Mouse (Mus musculus) spleen, postnatal 36 days (tissue): ENCODE measurements around the gene Txk.
A peak's percentile ranks its signal among the peaks of the same experiment; 100 is the strongest.

ENCODE experiments used
- DNase-seq, 2 experiments: peaks; one replicate each; pipeline ENCODE4 v3.0.0; 2022; ENCODE audit warnings: low spot score in 2 of 2, mixed read lengths in 1 of 2

The Txk gene

DNA sequence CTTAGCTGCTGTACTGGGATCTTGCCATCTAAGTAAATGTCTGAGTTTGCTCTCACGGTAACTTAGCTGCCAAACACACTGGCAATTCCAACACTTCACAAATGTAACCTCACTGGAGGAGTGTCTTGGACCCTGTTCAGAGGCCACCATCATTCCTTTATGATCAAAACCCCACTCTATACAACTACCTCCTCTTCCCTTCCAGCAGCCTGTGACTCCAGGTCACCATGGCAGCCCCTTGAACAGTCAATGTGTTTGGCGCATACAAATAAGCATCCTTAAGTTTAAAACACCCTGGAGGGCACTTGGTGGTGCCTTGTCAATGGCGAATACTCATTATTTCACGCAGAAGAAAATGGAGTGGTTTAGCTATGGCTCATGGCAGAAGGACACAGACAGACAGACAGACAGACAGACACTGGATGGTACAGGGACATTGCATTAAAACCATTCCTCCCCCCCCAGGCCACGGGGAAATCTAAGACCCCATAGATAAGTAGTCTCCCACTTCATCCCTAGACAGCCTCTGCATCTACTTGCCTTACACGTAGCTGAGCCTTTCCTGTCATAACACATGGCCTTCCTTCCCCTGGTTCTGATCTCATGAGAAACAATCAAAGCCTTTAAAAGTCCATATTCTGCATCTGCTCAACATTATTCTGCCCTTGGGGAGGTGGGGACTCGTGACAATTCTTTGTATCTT lies 1.4 kb downstream of the Txk start:
- DNase-seq, result no peak

DNA sequence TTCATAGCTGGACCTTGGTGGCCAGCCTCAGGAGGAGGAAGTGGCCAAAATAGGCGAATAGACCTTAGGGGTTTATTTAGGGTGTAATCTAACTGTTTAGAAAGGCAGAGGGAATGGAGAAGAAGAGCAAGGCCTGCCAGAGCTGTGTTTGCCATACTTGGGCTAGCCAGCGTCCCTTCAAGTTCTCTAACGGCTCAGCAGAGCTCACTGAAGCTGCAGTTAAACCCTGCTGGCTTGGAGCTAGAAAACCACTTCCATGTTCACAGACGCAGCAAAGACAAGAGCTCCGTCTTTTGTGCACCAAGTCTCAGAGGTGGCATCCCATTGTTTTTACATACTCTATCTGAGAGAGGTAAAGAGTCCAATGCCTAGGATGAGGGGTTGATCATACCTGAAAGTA lies 2.4 kb downstream of the Txk start:
- no peak for DNase-seq

DNA sequence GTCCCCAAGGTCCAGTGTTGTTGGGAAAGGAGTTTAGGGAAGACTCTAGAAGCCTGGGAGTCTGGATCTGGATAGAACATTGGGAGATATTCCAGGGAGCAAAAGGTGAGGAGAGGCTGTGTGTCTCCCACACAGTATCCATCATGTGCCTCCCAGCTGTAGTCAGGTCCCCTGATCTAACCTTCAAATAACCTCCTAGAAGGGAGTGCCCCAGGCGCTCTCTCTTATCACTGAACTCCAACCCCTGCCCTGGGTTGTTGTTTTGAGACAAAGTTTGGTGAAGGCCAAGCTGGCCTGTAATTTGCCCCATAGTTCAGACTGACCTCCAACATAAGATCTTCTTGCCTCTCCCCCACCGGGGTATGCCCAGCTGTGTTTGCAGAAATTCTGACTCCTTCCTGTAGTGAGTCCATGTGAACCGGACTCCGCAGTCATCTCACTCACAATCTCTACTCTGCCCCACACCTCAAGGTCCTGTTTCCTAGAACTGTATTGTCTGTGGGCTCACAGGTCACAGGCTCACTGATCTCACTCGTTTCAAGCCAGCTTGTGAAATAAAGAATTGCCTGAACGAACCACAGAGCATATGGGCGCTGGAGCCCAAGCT lies 3.8 kb downstream of the Txk start:
- no peak for DNase-seq

DNA sequence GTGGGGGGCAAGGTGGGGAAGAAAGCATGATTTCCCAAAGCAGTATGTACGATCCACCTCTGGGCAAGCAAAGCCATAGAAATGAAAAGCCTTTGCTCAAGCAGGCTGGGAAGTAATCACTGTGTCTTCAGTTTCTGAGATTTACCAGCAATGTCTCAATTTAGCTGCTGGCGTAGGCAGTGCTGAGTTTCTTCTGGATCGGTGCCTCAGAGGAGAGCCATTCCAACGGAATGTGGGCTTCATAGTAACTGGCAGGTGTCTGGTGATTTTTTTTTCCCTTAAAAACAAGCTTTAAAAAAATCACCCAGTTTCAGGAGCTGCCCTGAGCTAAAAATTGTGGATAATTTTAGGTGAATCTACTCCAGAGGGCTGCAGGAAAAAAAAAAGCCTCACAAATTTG lies 5.2 kb downstream of the Txk start:
- no peak for DNase-seq

DNA sequence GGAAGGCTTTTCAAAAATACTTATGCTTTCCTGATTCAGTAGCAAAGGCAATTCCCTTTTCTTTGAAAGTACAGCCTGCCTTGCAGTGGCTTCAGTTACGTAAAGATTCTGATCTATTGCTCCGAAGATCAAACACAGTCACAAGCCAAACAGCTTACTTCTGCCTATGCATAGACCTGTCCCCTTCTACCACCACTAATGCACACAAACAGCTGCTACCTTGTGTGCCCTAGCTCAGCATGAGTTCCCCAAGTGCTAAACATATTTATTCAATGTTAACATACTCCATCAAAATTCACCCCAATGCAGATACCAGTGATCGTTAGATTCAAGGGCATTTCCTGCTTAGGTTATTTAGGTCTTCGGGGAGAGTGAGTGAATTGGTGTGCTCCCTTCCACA lies 6.1 kb downstream of the Txk start:
- no peak for DNase-seq

DNA sequence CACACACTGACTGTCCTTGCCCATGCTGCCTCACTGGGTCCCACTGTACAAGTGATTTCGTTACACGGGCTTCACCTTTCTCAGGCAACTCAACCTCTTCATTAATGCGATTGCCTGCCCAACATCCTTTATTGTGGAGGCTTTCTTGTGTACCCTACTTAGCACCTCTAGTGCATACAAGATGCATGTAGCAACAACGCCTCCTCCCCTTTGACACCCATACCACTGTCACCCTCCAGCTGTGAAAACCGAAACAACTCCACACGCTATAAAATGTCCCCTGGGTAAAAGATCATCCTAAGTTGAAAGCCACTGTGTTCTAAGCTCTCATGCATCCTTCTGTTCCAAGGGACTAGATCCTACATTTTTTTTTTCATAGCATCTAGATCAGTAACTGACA lies 9.5 kb downstream of the Txk start:
- DNase-seq, result no peak

DNA sequence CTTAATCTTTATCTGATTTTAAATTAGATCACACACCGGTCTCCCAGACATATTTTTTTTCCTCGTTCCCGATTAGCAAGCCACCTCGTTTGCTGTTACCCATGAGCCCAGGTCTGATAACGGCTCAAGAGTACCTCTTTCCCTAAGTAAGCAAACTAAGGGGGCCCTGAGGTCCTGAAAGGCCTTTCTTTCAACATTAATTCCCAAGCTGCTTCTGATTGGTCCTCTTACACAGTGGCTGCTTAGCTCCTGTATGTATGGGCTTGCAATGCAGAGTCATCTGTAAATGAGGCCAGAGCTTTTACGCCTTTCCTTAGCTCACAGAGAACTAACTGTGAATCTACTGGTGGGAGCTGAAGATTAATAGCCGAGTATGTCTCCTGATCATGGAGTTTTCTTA lies 15.7 kb downstream of the Txk start:
- no peak for DNase-seq

DNA sequence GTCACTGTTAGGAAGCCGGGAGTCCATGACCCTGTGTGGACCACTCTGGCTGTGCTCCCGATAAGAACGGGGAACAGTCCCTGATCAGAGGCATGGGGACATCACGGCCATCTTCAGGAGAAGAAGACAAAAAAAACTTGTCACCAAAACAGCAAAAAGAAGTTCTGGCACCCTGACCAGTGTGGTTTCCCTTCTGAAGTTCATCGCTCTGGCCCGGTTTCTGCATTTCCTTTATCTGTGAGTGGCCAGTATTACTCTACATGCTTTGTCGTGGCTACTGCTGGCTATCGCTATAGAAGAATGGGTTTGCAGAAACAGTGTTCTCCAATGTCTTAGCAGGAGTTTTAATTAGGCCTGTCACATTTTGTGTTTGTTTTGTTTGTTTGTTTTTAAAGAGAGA lies 16.1 kb downstream of the Txk start:
- DNase-seq, result no peak

DNA sequence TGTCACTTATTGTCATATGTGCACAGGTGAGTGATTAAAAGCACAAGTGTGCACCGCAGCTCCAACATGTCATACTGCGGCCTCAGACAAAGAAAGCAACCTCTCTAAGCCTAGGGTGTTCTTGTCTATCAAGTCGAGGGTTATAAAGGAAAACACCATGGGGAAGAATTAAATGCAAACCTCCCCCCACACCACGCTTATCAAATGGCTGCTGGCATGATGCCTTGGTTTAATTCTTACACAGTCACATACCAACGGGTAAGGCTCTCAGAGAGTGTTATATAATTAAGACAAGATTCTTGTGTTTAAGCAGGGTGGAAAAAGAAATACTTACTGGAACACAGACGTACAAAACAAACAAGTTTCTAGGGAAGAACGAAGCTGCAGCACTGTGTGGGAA lies 16.8 kb downstream of the Txk start:
- DNase-seq, result no peak

DNA sequence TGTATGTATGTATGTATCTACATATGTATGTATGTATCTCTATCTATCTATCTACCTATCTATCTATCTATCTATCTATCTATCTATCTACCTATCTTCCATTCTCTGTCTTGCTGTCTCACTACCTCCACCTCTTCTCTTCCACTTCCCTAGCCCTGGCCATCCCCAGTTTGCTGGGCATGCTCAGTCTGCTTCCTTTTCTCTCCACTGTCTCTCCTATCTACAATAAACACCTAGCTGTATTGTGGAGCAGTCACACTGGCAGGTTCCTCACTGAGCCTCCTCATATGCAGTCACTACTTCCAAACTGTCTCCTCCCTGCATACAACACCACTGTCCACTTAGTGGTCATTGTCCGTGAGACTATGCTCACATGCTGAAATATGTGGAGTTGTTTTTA lies 19.7 kb downstream of the Txk start:
- DNase-seq, result no peak

DNA sequence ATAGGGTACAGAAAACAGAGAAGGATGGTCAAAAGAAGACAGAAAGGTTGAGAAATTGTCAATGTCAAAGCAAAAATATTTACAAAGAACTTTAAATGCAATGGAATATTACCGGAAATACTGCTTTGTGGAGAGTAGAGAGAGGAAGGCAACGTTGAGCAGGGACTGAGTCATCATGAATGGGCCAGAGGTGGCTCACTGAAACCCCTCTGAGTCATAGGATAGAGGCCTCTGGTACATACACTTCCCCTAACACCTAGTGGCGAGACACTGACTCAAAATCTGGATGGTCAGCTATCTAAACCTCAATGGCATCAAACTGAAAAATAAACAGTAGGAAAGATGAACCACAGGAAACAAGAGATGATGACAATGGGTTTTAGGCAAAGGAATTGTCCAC lies 27.2 kb downstream of the Txk start:
- DNase-seq, result no peak

DNA sequence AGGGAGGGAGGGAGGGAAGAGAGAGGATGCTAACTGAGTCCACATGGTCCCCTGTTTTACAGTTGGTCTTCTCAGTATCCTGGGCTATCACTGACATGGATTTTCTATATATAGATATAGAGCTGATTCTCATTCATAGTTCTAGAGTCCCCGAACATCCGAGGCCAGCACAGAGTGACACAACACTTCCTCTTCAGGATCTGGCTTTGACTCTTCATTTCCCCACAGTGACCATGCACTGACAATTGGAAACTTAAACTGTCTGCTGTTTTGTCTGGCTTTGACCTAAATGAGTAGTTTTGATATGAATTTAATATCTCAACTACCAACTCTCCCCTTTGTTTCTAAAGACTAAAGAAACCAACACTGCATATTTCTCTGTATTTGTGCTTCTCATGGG lies 29.1 kb downstream of the Txk start:
- DNase-seq, result no peak

DNA sequence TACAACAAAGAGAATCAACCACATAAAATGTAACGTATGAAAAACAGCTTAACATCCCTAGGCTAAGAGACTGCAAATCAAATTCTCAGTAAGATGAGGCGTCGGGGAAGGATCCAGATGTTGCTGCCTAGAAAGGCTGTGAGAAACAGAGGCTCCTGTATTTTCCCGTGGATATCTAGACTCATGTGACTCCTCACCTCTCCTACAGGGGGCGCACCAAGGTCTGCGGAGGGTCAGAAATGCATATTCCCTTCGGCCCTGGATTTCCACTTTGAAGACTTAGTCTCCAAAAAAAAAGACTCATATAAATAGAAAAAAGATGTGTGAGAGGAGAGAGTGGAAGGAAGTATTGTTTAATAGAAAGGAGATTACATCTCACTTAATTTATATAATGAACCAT lies 32.0 kb downstream of the Txk start:
- no peak for DNase-seq

DNA sequence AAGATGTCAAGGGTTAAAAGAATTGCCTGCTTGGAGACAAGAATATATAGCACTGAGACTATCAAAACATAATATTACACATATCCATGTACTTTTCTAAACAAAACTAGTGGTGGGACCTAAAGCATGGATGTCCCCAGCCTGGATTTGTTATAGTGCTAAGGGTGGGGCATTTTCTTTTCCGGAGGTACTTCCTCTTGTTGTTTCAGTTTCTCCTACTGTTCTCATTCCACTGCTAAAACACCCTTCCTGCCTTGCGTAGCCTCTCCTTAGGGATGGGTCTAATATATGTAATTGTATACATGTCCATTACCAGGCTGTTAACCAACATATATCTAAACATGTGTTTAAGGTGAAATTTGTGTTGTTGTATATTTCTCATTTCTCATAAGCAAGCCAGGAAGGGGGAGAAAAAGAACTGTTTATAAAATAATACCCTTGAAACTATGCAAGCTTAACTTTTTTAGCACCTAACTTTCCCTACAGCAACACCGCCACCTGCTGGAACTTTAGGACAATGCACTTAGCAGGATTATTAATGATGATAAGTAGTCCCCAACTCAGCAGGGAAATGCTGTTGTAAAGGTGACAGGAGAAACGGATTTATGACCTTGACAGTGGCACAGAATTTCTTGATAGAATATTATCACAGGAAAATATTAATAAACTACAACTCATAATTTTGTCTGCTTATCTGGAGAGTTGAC lies 41.9 kb downstream of the Txk start:
- DNase-seq, result peak; percentile 6 to 43

DNA sequence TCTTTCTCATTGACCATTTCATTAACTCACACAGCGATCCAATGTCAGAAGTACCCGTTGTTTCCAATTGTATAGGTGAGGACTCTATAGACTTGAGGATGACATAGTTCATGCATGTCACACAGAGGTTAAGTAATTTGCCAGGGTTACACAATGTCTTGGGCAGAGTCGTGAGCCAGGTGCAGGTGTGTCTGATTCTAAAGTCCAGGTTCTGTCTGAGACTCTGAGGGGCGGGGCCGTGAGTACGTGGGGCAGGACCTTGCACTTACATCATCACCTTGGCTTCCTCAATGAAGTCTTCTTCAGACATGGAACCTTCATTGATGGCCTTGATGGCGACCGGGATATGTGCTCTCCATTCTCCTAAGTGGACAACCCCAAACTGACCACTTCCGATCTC lies 42.6 kb downstream of the Txk start:
- DNase-seq, result no peak

DNA sequence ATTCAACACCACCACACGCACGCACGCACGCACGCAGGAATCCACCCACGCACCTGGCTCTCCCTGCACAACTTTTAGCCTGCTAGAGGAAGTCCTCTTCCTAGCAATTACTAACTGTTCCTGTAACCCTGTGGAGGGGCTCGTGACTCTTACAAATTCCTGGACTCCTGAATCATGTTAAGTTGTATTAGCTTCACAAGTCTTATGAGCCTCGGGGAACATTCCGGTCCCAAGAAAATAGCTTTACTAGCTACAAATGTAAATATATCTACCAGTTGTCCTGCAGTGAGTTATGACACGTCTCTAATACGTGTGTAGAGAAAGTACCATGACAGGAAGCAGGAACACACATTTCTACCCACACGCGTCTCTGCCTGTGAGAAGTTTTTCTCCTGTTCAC lies 43.1 kb downstream of the Txk start:
- no peak for DNase-seq

DNA sequence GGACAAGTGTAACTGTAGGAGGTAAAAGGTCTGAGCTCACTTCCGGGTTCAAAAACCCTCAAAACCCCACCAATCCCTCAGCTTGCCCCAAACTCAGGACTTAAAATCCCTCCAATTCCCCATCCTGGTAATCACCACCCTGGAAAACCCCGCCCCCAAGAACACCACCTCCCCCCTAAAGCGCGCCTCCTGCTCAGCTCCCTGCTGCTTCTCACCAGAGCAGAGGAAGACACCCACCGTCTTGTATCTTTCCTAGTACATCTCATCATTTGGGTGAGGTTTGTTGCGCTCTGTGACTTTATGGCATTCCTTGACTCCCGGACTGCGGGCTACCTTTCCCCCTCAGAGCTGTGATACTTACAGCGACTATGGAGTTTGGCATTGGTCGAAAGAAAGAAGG lies 45.9 kb downstream of the Txk start:
- DNase-seq, result no peak

DNA sequence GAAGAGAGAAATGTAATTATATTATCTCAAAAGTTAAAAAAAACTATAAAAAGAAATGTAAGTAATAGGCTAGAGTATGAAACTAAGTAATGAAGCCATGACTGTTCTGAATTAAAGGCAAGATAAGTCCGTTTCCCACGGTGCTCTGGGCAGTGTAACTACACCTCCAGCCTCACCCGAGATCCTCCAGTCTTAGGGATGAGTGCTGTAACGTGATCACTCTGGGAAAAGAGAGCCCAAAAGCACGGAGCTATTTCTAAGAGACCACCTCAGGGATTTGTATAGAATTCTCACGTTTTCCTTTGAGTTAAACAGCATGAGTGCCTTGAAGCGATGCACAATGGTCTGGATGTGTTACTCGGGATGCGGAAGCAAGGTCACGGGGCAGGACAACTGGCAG lies 46.5 kb downstream of the Txk start:
- no peak for DNase-seq

DNA sequence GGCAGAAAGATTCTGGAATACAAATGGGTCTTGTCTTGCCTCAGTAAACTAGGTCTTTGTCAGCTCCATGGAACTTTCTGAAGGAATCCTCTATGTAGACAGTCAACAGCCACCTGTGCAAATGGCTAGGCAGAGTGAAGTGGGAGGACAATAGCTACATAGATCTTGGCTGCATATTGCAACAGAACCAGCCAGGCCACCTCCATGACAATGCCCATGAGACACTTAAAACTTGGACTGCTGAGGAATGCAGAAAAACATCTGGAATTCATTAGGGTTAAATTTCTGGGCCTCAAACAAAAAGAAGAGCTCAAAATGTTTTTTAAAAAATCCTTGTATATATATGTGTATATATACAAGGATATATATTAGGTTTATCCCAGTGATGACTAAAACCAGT lies 50.4 kb downstream of the Txk start:
- DNase-seq, result no peak

DNA sequence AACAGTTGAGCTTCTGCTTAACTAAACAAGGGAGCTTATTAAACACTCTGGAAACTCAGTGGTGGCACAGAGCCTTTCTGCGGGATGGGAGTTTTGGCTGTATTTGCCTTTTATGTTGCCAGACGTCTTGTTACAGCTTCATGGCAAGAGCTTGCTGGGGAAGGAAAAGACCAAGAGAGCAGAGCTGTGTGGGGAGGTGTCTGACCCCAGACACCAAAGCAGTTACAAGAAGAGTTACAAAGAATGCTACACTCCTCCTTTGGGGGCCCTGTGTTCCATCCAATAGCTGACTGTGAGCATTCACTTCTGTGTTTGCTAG lies 53.1 kb downstream of the Txk start:
- no peak for DNase-seq

DNA sequence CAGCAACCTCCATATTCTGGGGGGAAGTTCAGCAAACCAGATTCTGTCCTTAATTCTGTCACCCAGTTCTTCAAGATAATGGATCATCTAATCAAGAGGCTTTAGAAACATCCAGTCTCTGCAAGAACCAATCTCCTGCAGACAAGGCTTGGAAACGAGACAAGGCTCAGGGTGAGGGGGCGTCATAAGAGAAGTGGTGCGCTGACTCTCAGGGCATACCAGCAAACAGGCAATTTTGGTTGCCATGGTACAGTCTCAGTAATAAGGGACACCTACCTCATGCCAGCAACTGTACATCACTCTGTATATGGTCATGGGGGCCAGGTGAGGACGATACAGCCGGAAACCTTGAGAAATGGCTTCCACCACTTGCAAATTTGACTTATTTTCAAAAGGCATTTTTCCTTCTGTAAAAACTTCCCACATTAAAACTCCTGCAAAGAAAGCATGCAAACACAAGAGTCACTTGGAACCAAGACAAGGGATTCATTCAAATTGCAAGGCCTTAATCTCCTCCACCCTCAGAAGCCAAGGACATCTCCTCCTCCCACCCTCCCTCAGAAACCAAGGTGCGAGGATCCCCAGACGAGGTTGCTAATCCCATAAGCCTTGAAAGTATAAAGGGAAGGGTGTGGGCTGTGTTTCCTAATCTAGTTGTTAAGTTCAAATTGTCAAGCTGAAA lies 53.6 kb downstream of the Txk start:
- no peak for DNase-seq

DNA sequence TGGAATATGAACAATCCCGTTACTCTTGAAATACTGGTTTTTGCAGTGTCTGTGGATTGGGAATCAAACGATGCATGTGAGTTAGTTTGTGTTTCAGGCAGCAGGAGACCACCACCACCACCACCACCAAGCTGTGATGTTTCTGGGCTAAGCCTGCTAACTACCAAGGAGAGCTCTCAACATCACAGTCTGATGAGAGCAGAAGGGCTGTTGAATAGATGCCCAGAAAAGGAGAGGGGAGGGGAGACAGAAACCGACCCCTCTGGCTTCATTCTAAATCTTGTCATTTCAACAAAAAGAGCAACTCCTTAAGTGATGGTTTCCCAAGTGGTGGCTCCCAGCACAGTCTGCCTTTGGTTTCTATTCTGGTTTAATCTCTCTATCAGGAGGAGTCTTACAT lies 54.2 kb downstream of the Txk start:
- DNase-seq, result no peak

DNA sequence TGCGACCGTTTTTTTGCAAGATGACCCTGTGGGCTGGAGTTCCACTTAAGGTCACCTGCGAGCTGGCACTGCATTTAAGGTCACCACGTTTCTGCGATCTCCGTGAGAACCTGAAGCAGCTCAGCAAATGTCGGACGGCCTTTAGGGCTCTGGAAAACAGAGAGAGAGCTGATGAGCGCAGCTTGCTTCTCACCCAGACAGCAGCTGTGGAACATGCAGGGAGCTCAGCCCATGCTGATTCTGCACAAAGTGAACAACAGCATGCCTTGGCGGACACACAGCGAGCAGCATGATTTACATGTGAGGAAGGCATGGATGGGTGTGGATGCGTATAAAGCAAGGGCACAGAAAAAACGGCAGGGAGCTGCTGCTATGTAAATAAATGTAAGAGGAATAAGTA lies 56.1 kb downstream of the Txk start:
- no peak for DNase-seq
